Mouse (Mus musculus) layer of hippocampus, postnatal 25 days (tissue): Measurements from ENCODE around the gene Cacng3. TPM values are rescaled to one million over a fixed set of nuclear protein-coding genes. Genes with fewer than 3 reads are reported as not detected.

Experiments used
- DNase-seq, 2 experiments: peaks; one replicate each; pipeline ENCODE4 v3.0.0; 2022; ENCODE audit warnings: mixed read lengths in 2 of 2, low spot score in 1 of 2; ENCODE audit errors: extremely low spot score in 1 of 2
- total RNA-seq, 2 experiments: library from RNA; stranded (reverse); gene quantifications; 2 replicates each; pipeline ENCODE4 v1.2.3; 2021

Gene Cacng3
- total RNA-seq, result 10 to 100 TPM; 54.1 to 67.3 TPM

GRCm38 (mm10) chr7:122670442-122670872 is at the start of gene Cacng3:
Gene Cacng3 (plus strand): TSS chr7:122670492.
- no peak for DNase-seq

- DNase-seq, result no peak
These were observed 48.0 kb upstream of the Cacng3 start for GRCm38 (mm10) chr7:122622125-122622774.

GRCm38 (mm10) chr7:122623753-122624152 is 46.5 kb upstream of the Cacng3 start:
- no peak for DNase-seq

- DNase-seq, result no peak
These were observed 42.2 kb upstream of the Cacng3 start for GRCm38 (mm10) chr7:122628050-122628449.

GRCm38 (mm10) chr7:122630386-122630785 is 39.9 kb upstream of the Cacng3 start:
- DNase-seq, result no peak

- no peak for DNase-seq
These were observed 39.1 kb upstream of the Cacng3 start for GRCm38 (mm10) chr7:122631151-122631550.

- DNase-seq, result no peak
These were observed 37.3 kb upstream of the Cacng3 start for GRCm38 (mm10) chr7:122632946-122633345.

GRCm38 (mm10) chr7:122633463-122633862 is 36.8 kb upstream of the Cacng3 start:
- no peak for DNase-seq

- no peak for DNase-seq
These were observed 26.6 kb upstream of the Cacng3 start for GRCm38 (mm10) chr7:122643676-122644075.

- peak in 1 of 2 experiments; percentile 20 for DNase-seq
These were observed 21.0 kb upstream of the Cacng3 start for GRCm38 (mm10) chr7:122649306-122649705.

GRCm38 (mm10) chr7:122652523-122652922 is 17.8 kb upstream of the Cacng3 start:
- DNase-seq, result no peak

GRCm38 (mm10) chr7:122656671-122657070 is 13.6 kb upstream of the Cacng3 start:
- no peak for DNase-seq

GRCm38 (mm10) chr7:122657423-122658126 is 12.7 kb upstream of the Cacng3 start:
- DNase-seq, result no peak

- DNase-seq, result no peak
These were observed 4.8 kb upstream of the Cacng3 start for GRCm38 (mm10) chr7:122665311-122666049.

- peak in 1 of 2 experiments; percentile 30 for DNase-seq
These were observed 2.4 kb upstream of the Cacng3 start for GRCm38 (mm10) chr7:122667903-122668302.

GRCm38 (mm10) chr7:122670873-122671641 is 765 bp downstream of the Cacng3 start:
- DNase-seq, result peak; percentile 64 to 78

- no peak for DNase-seq
These were observed 2.7 kb downstream of the Cacng3 start for GRCm38 (mm10) chr7:122672981-122673380.

GRCm38 (mm10) chr7:122675207-122675606 is 4.9 kb downstream of the Cacng3 start:
- no peak for DNase-seq

- peak in 1 of 2 experiments; percentile 11 for DNase-seq
These were observed 31.5 kb downstream of the Cacng3 start for GRCm38 (mm10) chr7:122701751-122702150.

- no peak for DNase-seq
These were observed 32.2 kb downstream of the Cacng3 start for GRCm38 (mm10) chr7:122702443-122702842.
